Mouse (Mus musculus): ENCODE data around the gene Naip2.

Gene Naip2

DNA sequence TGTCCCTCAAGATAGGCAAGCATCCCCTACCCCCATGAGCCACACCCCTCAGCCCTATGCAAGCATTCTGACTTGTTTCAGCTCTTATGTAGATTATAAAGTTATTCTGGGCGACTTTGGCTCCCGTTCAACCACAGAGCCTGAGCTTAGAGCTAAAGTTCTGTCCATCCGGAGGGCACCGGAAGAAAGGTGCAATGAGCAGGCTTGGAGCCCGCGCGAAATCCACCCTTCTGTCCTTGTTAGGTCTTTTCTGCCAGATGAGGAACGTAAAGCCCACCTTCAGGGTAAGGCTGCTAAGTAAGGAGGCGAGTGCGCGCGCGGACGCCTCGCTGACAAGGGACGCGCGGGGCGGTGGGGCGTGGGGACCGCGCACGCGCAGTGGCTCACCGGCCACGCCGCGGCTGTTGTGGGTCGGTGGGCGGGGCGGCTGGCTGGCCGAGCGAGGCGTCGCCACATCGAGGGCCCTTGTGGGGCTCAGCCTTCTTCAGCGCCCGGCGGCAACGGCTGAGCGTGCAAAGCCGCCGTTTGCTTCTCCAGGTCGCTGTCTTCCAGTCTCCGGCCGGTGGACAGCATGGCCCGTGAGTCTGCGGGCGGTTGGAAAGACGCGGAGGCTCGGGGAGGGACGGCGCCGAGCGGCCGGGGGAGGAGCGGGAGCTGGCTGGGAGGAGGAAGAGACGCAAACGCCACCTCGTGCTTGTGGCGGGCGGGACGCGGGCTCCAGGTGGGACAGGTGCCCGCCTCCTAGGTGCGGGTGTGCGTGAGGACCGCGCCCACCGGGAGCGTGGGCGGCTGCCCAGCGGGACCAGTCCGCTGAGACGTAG, 94.0 kb downstream of the Naip2 start, which contains the start of gene Serf1:
Serf1 (plus strand) TSS at position 361 of the 821 bp plus-strand sequence.
- DNase-seq (ENCODE audit: low spot score in 2 of 2), result peak; percentile 29 to 69

DNA sequence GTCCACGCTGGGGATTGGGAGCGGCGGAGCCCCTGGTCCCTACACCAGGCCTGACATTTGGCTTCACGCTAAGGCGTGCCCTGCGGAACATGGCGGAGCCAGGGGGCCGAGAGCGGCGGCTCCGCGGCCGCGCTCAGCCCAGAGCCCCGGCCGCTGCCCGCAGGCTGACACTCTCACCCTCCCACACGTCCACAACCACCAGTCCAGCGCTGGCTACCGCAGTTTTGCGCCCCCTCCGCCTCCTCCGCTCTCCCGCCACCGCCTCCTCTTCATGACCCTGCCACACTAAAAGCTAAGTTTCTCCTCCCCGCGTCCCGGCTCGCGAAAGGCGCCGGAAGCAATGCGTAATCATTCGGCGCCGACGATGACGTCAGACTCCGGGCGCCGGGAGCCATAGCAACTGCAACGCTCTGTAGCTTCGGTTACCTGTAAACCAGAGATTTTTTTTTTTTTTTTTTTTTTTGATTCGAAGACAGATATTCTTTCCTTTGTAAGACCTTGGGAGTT, 98.1 kb downstream of the Naip2 start, which contains the start of gene Bdp1:
Bdp1 (minus strand) TSS at position 323 of the 507 bp plus-strand sequence.
- peak; percentile 88 to 91 for DNase-seq (ENCODE audit: low spot score in 2 of 2)

DNA sequence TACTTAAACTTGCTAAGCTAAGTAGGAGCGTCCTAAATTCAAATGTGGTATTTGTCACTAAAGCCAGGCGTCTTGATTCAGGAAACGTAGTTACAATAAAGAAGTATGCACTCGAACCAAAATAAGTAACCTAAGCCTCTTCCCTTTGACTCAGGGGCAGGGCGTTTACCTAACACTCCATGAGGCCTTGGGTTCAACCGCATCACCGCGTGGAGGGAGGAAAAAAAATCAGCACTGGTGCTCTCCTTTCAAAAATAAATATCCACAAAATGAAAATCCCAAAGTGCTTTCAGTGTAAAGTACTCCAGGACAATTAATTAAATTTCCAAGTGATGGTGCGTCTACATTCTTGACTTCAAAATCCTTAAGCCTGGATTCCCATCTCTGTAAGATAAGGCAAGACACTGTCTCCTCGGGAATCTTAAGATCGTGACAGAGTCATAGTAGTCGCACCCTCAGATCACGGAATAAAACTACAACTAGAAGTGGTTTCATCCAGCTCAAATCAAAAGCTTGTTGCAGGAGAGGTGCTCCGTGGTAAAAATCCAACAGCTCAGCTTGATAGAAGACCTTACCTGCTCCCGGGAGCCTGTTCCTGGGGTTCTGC, 98.7 kb downstream of the Naip2 start:
- DNase-seq (ENCODE audit: low spot score in 2 of 2), result no peak

DNA sequence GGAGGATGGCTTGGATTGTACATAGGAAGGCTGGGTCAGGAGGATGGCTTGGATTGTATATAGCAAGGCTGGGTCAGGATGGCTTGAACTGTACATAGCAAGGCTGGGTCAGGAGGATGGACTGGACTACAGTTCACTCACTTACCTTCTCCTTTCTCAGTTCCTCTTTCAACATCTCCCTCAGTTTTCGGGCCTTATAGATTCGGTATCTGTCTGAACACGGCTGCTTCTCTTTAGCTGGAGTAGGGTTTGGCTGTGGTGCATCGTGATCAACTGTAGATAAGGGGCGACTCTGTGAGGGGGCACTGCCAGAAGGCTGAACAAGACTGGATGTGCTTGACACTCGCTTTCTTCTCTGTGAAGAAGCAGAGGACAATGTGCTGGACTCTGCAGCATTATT, 103.1 kb downstream of the Naip2 start:
- no peak for DNase-seq (ENCODE audit: low spot score in 2 of 2)

Measured in frontal cortex, postnatal 14 days (tissue).